Mouse (Mus musculus) c-Kit-positive CD71-positive TER-119-negative erythroid progenitor cells, embryonic 14.5 days (primary cell): ENCODE measurements around the gene Pak7.
"Not testable (repeated sequence)": the region's sequence is repeated elsewhere in the genome, so short reads cannot be mapped to it uniquely, and the experiment has no call there.

Experiments used
- DNase-seq: peaks from one replicate; pipeline ENCODE4 v3.0.0-alpha.2; 2013; ENCODE audit warnings: low read depth

Gene Pak7

DNA sequence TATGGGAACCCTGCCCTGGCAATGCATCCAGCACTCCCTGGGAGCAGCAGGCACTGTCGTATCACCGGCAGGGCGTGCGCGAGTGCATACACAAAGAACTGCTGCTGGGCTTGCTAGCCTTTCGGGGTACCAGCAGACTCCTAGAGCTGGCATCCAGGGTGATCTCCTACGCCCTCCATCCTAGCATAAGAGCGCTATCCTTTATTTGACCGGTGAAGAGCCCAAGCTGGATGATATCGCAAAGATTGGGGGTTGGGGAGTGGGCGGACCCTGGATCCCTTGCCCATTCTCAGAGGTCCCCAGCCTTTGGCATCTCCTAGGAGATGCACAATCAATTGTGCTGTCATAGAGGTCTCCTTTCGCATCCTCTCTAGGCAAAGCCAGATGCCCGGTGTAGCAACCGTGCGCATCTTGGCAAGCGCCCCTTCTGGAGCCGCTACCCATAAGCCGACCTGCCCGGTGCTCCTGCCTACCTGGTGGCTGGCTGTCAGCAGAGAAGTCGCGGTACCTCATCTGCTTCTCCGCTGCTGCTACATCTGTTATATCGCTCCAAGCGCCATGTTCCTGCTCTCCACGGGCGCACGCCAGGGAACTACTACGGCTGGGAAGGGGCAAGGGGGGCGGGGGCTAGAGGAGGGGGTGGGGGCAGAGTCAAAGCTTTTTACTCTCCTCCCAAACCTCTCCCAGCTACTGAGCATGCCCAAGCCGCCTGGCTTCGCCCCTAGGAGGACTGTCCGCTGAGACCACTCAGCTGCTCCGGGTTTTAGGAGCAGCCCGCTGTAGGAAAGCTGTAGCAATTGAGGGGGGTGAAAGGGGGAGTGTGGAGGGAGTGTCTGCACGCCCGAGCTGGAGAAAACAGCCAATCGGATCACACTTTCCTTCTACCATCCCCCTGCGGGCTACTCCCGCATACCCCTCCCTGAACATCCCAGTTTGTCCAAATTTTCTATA, at the start of gene Pak7:
Gene Pak7, minus strand, starts transcription at position 787 of the 951 bp plus-strand sequence.
- DNase-seq = no peak

DNA sequence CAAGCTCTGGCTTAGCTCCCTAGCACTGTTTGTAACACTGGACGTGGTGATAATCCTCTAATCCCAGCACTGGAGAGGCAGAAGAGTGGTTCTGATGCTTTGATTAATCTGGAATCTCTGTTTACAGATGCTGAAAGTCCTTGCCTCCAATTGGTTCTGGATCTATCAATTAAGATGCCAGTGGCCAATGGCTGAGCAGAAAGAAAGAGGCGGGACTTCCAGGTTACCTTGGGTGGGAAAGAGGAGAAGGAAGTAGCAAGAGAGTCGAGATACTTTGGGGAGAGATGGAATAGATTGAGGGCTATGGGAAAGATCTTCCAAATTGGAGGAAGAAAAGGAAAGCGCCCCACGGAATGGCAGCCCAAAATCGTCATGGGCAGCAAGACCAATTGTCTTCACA, 37.8 kb upstream of the Pak7 start:
- DNase-seq = no peak

DNA sequence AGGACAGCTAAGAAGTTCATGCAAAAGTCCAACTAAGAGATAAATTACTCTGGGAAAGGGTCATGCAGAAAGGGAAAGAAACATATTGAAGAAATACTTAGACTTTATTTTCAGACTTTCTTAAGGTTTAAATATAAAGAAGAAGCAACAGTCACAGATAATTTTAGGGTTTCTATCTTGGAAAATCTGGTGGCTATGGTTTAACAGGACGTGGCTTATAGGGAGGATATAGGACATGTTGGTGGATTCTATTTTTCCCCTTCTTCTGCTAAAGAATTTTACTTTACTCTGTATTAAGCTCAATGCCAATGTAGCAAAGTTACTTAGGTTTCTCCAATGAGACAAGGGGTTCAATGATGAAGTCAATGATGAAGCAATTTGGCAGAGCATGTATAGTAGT, 31.8 kb upstream of the Pak7 start:
- DNase-seq = no peak

DNA sequence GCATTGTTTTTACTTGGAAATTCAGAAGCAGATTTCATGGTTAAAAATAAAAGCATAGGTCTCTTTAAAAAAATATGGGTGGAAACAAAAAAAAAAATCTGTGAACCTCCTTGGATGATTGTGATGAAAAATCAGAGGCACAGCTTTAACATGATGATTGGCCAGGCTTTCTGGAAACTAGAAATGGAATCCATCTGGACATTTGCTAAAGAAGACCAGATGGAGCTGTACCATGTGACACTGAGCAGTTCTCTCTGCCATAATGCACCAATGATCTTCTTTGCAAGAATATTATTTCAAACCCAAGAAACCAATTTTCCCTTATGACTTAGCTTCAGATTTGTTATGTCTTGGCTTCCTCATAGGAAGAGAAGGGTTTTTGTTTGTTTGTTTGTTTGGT, 28.6 kb upstream of the Pak7 start:
- no peak for DNase-seq

DNA sequence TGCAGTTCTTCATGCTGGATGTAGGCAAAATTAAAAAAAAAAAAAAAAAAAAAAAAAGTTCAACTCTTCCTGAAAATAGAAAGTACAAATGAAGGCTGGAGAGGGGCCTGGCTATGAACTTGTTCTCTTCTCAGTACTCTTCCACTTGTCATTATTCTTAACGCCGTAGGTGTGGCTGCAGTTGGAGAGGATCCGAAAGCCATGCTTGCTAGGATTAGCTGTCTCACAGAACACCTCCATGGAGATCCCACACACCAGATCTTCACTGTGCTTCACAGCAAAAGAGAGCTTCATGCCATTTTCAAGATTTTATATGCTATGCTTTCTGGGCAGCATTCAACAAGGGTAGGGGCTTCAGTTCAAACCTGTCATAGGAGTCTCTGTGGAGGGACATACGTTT, 14.8 kb upstream of the Pak7 start:
- DNase-seq = no peak

DNA sequence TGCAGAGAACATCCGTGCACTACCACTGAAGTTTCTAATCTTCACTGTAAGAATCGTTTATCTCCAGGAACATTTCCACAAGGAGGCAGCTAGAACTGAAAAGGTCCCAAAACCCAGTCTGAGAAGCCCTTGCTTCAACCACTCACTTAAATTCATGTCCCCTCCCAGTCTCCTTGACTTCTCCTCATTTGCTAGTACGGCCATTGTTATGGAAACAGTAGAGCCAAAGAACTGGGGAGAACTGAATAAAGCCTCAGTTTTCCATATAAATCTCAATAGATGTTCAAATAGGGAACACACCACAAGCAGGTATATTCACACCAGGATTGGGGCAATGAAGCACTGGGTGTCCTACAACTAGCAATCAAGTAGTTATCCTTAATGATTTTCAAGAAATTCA, 12.4 kb downstream of the Pak7 start:
- DNase-seq = no peak

- DNase-seq = no peak
Observed at GRCm38 (mm10) chr2:136372361-136372760, 15.4 kb downstream of the Pak7 start.

- DNase-seq = no peak
Observed at GRCm38 (mm10) chr2:136351393-136352096, 36.2 kb downstream of the Pak7 start.

DNA sequence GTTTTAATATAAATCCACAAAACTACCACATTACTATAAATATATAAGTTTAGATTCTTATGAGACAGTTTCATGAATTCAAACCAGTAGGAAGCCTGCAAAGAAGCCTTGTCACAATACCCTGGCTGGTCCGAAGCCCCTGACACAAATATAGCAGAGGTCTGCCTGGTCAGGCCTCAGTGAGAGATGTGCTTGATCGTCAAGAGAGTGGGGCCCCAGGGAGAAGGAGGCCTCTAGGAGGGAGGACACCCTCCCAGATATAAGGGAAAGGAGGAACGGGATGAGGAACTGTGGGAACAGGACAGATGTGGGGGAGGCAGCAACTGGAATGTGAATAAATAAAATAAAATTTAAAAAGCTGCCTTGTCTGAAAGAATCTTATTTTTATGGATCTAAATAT, 37.3 kb downstream of the Pak7 start:
- DNase-seq = no peak

DNA sequence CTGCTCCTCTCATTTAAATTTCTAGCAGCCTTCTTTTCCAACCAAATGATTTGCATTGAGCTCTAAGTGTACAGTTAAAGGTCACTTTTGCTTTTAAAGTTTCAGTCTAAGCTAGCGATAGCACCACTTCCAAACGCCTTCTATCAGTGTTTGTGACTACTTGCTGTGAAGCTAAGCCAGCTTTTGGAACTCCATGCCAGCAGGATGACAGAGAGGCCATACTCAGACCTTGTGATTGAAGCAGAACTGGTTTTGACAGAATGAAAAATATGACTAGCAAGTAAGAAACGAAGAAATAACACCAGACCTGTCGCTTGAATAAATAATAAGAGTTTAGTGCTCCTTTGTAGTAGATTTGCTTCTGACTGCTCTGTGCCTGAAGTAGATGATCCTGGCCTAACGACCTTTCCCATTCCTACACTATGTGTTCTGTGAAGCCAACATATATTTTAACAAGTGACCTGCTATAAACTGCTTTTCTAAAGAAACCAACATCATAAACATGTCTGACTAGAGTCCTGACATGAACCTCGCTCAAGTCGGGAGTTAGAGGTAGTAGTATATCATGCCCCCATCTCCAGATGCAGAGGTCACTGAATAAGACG, 38.0 kb downstream of the Pak7 start:
- no peak for DNase-seq

DNA sequence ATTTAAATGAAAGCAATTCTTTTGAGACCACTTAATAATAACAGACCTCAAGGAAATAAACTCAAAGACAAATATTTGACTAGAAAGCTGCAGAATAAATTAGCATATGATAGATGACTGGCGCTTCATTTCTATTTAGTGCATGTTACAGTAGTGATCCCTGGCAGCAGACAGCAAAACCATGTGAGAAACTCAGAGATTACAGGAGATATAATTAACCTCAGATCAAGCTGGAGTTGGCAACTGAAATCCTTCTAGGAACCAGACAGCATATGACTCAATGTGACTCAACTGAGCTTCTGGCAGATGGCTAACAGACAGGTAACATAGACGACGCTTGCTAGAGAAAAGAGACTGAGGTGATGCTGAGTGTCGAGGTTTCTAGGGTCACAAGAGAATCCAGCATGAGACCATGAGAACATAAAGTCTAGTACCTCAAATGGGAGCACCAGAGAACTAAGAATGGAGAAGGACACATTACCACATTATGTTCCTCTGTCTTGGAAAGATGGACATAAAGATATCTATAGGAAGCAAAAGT, 43.5 kb downstream of the Pak7 start:
- not testable (repeated sequence) for DNase-seq

GRCm38 (mm10) chr2:136329974-136330373, 57.8 kb downstream of the Pak7 start:
- DNase-seq = no peak

DNA sequence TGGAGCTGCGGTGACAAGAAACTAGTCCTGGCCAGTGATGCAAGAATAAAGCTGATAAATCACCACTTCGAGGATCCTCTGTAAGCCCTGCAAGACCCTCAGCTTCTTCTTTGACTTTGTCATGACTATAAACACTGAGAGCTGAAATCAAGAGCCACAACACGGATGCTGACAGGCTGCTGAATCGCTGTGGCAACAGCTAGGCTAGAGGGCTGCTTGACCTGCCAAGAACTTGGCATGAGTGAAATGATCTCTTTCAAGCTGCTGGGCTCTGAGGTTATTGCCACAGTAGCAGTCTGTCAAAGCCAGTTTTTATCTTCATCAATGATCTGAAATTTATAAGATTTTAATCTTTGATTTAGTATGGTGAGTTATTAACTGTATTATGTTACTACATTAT, 62.1 kb downstream of the Pak7 start:
- DNase-seq = no peak

DNA sequence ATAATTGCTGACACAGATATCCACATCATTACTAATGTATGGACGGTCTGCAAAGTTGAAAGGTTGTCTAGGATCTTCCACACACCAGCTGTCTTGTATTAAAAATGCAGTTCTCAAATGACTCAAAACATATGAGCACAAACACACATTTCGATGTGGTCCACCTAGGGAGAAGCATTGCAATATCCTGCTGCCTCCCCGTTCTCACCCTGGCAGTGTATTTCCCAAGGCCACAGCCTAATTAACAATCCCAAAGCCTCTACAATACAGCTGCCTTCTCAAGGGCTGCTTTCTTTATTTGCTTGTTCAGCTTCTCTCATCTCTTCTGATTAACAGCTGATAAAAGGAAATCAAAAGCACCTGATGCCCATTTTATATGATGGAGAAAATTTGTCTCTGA, 78.5 kb downstream of the Pak7 start:
- DNase-seq = no peak

DNA sequence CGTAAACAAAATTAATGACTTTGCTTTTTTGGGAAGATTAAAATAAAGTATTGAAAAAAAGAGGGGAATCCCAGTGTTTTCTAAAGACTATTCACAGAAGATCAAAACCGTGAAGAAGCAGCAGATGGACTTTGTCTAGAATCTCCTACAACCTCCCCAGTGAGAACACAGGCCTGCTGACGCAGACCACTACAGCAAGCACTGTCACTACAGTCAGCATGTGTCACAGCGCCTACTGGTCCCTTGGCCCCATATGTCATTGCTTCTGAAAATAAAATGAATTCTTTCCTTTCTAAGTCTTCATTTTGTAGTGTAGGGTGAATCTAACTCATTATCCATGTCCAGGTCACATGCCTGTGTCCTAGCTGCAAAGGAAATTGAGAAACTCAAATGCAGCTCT, 79.0 kb downstream of the Pak7 start:
- DNase-seq = no peak

DNA sequence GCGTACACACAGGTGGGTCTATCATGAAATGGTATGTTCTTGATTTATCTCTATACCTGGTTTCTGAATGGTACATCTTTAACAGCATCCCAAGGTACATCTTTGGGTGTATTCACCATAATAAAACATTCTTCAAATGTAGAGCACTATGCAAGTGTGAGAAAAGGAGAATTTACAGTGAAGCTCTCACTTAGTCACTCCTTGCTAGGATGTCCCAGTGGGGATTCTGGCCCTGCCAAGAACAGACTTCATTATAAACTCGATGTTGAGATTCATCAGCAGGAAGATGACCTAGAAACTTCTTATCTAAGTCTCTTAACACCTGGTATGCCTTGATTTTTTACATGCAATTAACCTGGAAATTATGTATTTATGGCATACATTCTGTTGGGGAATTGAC, 85.6 kb downstream of the Pak7 start:
- DNase-seq = no peak

DNA sequence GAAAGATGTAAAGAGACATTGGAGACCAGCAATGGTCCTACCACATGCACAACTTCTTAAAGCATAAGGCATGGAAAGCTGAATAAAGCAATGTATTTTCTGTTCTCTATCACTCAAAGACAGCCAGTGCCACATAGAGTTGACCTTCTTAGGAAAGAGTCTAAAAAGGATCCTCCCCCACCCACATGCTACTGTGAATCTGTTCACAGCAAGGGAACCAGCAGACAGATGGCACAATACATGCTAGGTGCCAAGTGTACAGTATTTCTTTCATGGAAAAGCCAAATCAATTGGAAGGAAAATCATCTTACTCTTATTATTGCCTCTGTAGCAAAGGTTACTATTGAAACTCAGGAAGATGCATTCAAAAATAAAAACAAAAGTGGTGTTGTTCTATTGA, 86.4 kb downstream of the Pak7 start:
- no peak for DNase-seq

GRCm38 (mm10) chr2:136297371-136297770, 90.4 kb downstream of the Pak7 start:
- DNase-seq = no peak

DNA sequence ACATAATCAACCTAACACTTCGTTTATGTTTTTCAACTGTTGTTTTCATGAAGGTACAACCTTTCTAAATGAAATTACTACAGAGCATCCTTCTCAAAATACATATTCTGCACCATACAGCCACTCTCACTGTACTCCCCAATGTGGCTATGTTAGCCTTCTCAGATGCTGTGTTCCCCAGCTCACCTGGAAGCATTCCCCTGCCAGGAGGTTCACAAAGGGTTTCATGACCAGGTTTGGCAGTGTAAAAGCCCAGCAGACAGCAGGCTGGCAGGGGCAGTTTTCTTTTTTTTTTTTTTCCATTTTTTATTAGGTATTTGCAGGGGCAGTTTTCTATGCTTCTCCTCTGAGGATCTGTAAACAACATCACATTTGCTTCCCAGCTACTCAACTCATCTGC, 105.7 kb downstream of the Pak7 start:
- DNase-seq = no peak

GRCm38 (mm10) chr2:136241960-136242359, 145.8 kb downstream of the Pak7 start:
- DNase-seq = not testable (repeated sequence)

- no peak for DNase-seq
Observed at GRCm38 (mm10) chr2:136231228-136231627, 156.5 kb downstream of the Pak7 start.

DNA sequence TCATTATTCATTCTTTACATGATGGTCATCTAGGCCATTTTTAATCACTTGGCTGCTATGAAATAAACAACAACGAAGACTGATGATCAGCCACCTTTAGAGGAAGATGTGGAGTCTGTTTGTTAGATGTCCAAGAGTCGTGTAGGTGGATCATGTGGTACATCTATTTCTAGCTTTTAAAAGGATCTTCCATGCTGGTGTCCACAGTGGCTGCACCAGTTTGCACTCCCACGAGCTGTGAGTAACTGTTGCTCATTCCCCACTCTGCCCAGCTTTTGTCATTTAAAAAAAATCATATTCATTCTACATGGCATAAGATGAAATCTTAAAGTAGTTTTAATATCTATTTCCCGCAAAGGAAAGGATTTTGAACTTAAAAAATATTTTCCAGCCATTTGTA, 183.7 kb downstream of the Pak7 start:
- DNase-seq = no peak

DNA sequence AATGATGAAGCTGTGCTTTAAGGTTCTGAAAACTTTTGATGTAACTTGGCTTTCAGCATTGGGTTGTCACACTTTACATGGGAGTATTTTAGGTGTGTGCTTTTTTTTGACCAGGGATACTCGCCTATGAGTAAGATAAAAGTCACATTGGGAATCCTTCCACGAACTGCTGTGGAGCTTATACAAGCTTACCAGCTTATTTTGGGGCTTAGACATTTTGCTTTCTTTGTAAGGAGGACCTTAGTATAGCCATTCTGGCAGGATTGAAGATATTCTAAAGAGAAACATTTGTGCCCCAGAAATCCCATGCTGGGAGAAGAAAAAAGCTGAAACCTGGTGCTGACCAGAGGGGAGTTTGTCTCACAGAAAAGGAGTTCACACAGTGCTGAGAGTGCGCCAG, 212.7 kb downstream of the Pak7 start:
- DNase-seq = no peak
